Comparison of ENCODE assay signal across 15 mouse cellular contexts in the genomic region with DNA sequence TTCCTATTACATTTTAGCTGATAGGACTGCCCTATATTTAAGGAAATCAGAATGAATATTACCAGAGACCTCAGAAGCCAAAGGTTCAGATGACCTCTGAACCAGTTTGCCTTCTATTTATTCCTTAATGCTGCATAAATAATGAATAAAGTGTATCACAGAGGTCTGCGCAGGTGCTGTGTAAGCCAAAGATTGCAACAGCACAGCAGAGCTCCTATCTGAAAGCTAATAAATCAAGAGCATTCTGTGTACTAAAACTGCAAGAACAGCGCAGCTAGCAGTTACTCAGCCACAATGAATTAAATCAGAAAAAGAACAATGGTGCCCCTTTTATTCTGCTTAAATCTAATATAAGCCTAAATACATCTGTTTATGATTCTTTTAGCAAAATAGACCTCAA.
"Had no signal": no experiment of that assay in that cellular context is flagged by ENCODE, and none has a peak within 500 bp of the region (broad histone marks: within the 10 kb centered on the region; RNA-seq: fewer than 3 reads in every experiment).

No protein-coding gene starts in this region.

- H3K27ac ChIP-seq: liver, embryonic 12.5 days; liver, embryonic 14.5 days; midbrain, embryonic 13.5 days; midbrain, embryonic 15.5 days had no signal

- ATAC-seq: liver, embryonic 12.5 days; midbrain, embryonic 13.5 days; midbrain, embryonic 15.5 days had no signal

- H3K4me3 ChIP-seq: liver, embryonic 12.5 days; midbrain, embryonic 13.5 days; midbrain, embryonic 15.5 days; myocyte had no signal

- H3K4me2 ChIP-seq: liver, embryonic 12.5 days; lung, embryonic 14.5 days; midbrain, embryonic 11.5 days; midbrain, embryonic 13.5 days; midbrain, embryonic 15.5 days had no signal

- H3K9me3 ChIP-seq: liver, embryonic 12.5 days; midbrain, embryonic 13.5 days; midbrain, embryonic 15.5 days had no signal

- DNase-seq: lung, adult 18-20 months; lung, embryonic 14.5 days; lung, postnatal 10 days; lung, postnatal 4 days; right cerebral cortex, postnatal 14 days; spleen, adult 18-20 months; thymus, adult 18-20 months; thymus, postnatal 14 days; thymus, postnatal 36 days had no signal

- H3K27me3 ChIP-seq: liver, embryonic 12.5 days; midbrain, embryonic 13.5 days; midbrain, embryonic 15.5 days had no signal

- H3K36me3 ChIP-seq: liver, embryonic 12.5 days; midbrain, embryonic 13.5 days; midbrain, embryonic 15.5 days had no signal

- H3K4me1 ChIP-seq: liver, embryonic 12.5 days; midbrain, embryonic 13.5 days; midbrain, embryonic 15.5 days had no signal

- H3K9ac ChIP-seq: liver, embryonic 12.5 days; liver, embryonic 14.5 days; lung, embryonic 14.5 days; midbrain, embryonic 13.5 days; midbrain, embryonic 15.5 days had no signal
